Mouse (Mus musculus) layer of hippocampus, adult 8-10 months (tissue): Measurements from ENCODE around the gene Inka1. TPM values are rescaled to one million over a fixed set of nuclear protein-coding genes. Genes with fewer than 3 reads are reported as not detected.

Source experiments
- DNase-seq, 2 experiments: peaks; one replicate each; pipeline ENCODE4 v3.0.0; 2022; ENCODE audit warnings: low spot score in 2 of 2
- total RNA-seq, 4 experiments: library from RNA; stranded (reverse); gene quantifications; 2 replicates each; pipeline ENCODE4 v1.2.4; 2022

Inka1 gene
- total RNA-seq, 4 experiments from 2014 or later: 9.5 to 14.1 (median 12.0) TPM

GRCm38 (mm10) chr9:107957141-107957540 lies 28.5 kb downstream of the Inka1 start:
- DNase-seq: no peak

GRCm38 (mm10) chr9:107955613-107956289 lies 29.9 kb downstream of the Inka1 start:
- DNase-seq: no peak

GRCm38 (mm10) chr9:107950460-107951355 lies 35.0 kb downstream of the Inka1 start:
- peak; percentile 87 to 90 for DNase-seq

GRCm38 (mm10) chr9:107949922-107950235 lies 35.8 kb downstream of the Inka1 start, which contains the start of gene Traip:
TSS of gene Traip (plus strand) at chr9:107950136.
- DNase-seq: no peak

- no peak for DNase-seq
These were observed 36.3 kb downstream of the Inka1 start for GRCm38 (mm10) chr9:107949184-107949921.

- no peak for DNase-seq
These were observed 38.2 kb downstream of the Inka1 start for GRCm38 (mm10) chr9:107947241-107948194.

GRCm38 (mm10) chr9:107936831-107937230 lies 48.8 kb downstream of the Inka1 start:
- DNase-seq: no peak

- DNase-seq: no peak
These were observed 49.4 kb downstream of the Inka1 start for GRCm38 (mm10) chr9:107936215-107936822.

- peak in 1 of 2 experiments; percentile 54 for DNase-seq
These were observed 49.9 kb downstream of the Inka1 start for GRCm38 (mm10) chr9:107935790-107936214.

GRCm38 (mm10) chr9:107935374-107935773 lies 50.3 kb downstream of the Inka1 start, which contains the start of gene Camkv:
TSS of gene Camkv (plus strand) at chr9:107935674.
- no peak for DNase-seq

Other genes with a start within 250 kb of the Inka1 start
- 100 to 1,000 TPM; 136 to 170 (median 155) TPM for gene Rbm5, start 214.9 kb downstream of the Inka1 start, total RNA-seq
- 10 to 100 TPM; 60.2 to 80.8 (median 68.6) TPM for gene Rbm6, start 112.6 kb downstream of the Inka1 start, total RNA-seq
- gene Mon1a, start 97.7 kb downstream of the Inka1 start, total RNA-seq: 10 to 100 TPM; 21.0 to 30.2 (median 27.2) TPM
- gene Mst1r, start 79.0 kb downstream of the Inka1 start, total RNA-seq: 1 to 10 TPM; 1.5 to 3.9 (median 2.5) TPM
- not detected for gene Actl11, start 57.4 kb downstream of the Inka1 start, total RNA-seq
- gene Camkv, start 50.2 kb downstream of the Inka1 start, total RNA-seq: 100 to 1,000 TPM; 470 to 535 (median 505) TPM
- 10 to 100 TPM; 15.2 to 26.6 (median 19.9) TPM for gene Traip, start 35.7 kb downstream of the Inka1 start, total RNA-seq
- 10 to 100 TPM in 2 of 4 experiments, 1 to 10 TPM in 2; 5.8 to 14.1 (median 11.1) TPM for gene Uba7, start 10.4 kb downstream of the Inka1 start, total RNA-seq
- gene Gm20661, start 2.8 kb downstream of the Inka1 start, total RNA-seq: 1 to 10 TPM in 3 of 4 experiments, under 1 TPM in 1; 0.71 to 2.1 (median 1.4) TPM
- gene Cdhr4, start 6.6 kb upstream of the Inka1 start, total RNA-seq: 1 to 10 TPM; 4.0 to 8.2 (median 6.7) TPM
- gene Gm20662, start 10.5 kb upstream of the Inka1 start, total RNA-seq: 1 to 10 TPM in 2 of 4 experiments, under 1 TPM in 2; 0.78 to 3.9 (median 2.1) TPM
- 100 to 1,000 TPM; 193 to 261 (median 223) TPM for gene Ip6k1, start 16.6 kb upstream of the Inka1 start, total RNA-seq
- 10 to 100 TPM; 17.2 to 21.6 (median 19.2) TPM for gene Gmppb, start 63.4 kb upstream of the Inka1 start, total RNA-seq
- 1 to 10 TPM; 1.2 to 2.3 (median 1.6) TPM for gene Amigo3, start 67.3 kb upstream of the Inka1 start, total RNA-seq
- gene Mst1, start 94.6 kb upstream of the Inka1 start, total RNA-seq: not detected
- 100 to 1,000 TPM in 3 of 4 experiments, 10 to 100 TPM in 1; 89.0 to 123 (median 115) TPM for gene Rnf123, start 97.5 kb upstream of the Inka1 start, total RNA-seq
- 10 to 100 TPM; 33.9 to 45.8 (median 35.5) TPM for gene Apeh, start 108.7 kb upstream of the Inka1 start, total RNA-seq
- 100 to 1,000 TPM; 192 to 224 (median 203) TPM for gene Bsn, start 204.5 kb upstream of the Inka1 start, total RNA-seq